Comparison of ENCODE assay signal across 13 mouse cellular contexts in the genomic region with DNA sequence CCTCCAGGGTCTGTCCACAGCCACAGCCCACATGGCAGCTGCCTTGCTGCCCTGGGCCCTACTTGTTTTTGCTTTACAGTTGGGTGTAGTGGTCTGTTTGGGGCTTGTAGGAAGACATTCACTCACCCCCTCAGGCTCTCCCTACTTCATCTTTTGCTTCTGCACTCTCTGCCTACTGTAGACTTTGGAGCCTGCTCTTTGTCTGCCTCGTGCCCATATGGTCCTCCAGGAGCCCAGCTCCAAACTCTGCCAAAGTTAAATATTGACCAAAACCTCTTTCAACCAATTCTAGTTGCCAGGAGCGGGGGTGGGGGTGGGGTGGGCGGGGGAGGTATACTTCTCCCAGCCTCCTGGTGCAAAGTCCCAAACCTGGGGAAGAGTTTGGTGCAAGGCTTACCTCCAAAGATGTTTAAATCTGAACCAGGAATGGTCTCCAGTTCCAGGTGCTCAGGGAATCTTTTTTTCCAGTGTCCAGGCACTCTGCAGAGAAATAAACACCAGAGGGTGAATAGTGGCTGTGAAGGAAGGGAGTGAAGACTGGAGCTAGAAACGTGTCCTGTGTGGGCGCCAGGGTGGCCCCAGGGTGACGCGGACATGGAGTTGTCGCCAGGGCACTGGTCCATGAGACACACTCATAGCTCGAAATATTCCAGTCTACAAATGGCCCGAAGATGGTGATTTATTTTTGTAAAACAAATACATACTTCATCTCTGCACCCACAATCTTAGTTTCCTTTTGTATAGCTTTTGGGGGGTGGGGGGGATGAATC. TPM values are rescaled to one million over a fixed set of nuclear protein-coding genes. Genes with fewer than 3 reads are reported as not detected.
DNase-seq lines count a peak whose midpoint lies in the region; ATAC-seq lines count a peak whose summit lies in the region.
"Had no signal": no experiment of that assay in that cellular context is flagged by ENCODE, and none has a peak within 500 bp of the region (broad histone marks: within the 10 kb centered on the region; RNA-seq: fewer than 3 reads in every experiment).

No protein-coding gene starts in this region.

- ATAC-seq in liver, embryonic 16.5 days (ENCODE audit: low read depth) = peak; percentile 64
- ATAC-seq: midbrain, embryonic 16.5 days had no signal

- H3K36me3 ChIP-seq in liver, embryonic 16.5 days (ENCODE audit: control insufficient read depth, insufficient read depth) = no peaks in the 10 kb centered on the region
- H3K36me3 ChIP-seq: embryonic facial prominence, embryonic 15.5 days had no signal

- peak; percentile 32 for DNase-seq in 3134 (ENCODE audit: extremely low read depth, insufficient read length, low spot score)
- DNase-seq in kidney, adult 9 months = peak; percentile 91
- no peak for DNase-seq in spleen, postnatal 4 days (ENCODE audit: low spot score in 2 of 2)
- DNase-seq in layer of hippocampus, adult 9-11 months = no peak
- DNase-seq in thymus, postnatal 36 days = no peak
- DNase-seq: adrenal gland, adult 8-10 months; cerebellum, adult 9-11 months; gastrocnemius, adult 2 months; left cerebral cortex, postnatal 4 days had no signal

- H3K4me2 ChIP-seq in liver, embryonic 16.5 days (ENCODE audit: low read depth, low read length) = peak overlapping the region; percentile 27; the same call in 1 of the 2 replicates
- H3K4me2 ChIP-seq: embryonic facial prominence, embryonic 15.5 days had no signal

- H3K4me3 ChIP-seq in brown adipose tissue, adult 24 weeks (ENCODE audit: insufficient read depth, low read depth, low read length) = peak overlapping the region; percentile 23; the same call in 1 of the 2 replicates
- H3K4me3 ChIP-seq in liver, embryonic 16.5 days (ENCODE audit: low read depth, low read length) = no peak overlapping the region
- H3K4me3 ChIP-seq: embryonic facial prominence, embryonic 15.5 days; gastrocnemius, adult 2 months had no signal

- peaks cover 28% of the 10 kb centered on the region for H3K4me1 ChIP-seq in brown adipose tissue, adult 24 weeks (ENCODE audit: control insufficient read depth, insufficient read depth, insufficient read length, low read length)
- peaks cover 3% of the 10 kb centered on the region; the same call in 1 of the 2 replicates for H3K4me1 ChIP-seq in liver, embryonic 16.5 days (ENCODE audit: control insufficient read depth, low read depth, low read length)
- H3K4me1 ChIP-seq: embryonic facial prominence, embryonic 15.5 days had no signal

- no peak overlapping the region for H3K9ac ChIP-seq in liver, embryonic 16.5 days (ENCODE audit: low read depth, low read length)
- H3K9ac ChIP-seq: embryonic facial prominence, embryonic 15.5 days had no signal

- peaks cover 62% of the 10 kb centered on the region for H3K27me3 ChIP-seq in liver, embryonic 16.5 days (ENCODE audit: control insufficient read depth, insufficient read depth, low read depth, low read length)

- H3K9me3 ChIP-seq in liver, embryonic 16.5 days (replicated peaks; ENCODE audit: control insufficient read depth, low read length) = no peaks in the 10 kb centered on the region
- H3K9me3 ChIP-seq: embryonic facial prominence, embryonic 15.5 days had no signal

- 40% methylated on average over 10 of the region's 10 CpGs for WGBS in liver, embryonic 16.5 days (ENCODE audit: insufficient replicate concordance)

- H3K27ac ChIP-seq in brown adipose tissue, adult 24 weeks (replicated peaks; ENCODE audit: low read depth, low read length) = no peak overlapping the region; the same call in 1 of the 2 replicates
- H3K27ac ChIP-seq in liver, embryonic 16.5 days (ENCODE audit: low read length) = no peak overlapping the region
- H3K27ac ChIP-seq: embryonic facial prominence, embryonic 15.5 days; gastrocnemius, adult 2 months had no signal

RNA-seq across cellular contexts. Expression of a gene that starts 6.2 kb away (rescaled TPM):
- polyA plus RNA-seq in brown adipose tissue, adult 24 weeks (2012; ENCODE audit: insufficient read depth, insufficient read length, missing spikeins) = not detected in 2 replicates
- polyA plus RNA-seq in liver, embryonic 16.5 days (2015; fragmentation: Nextera tagmentation; extraction: Ambion mirVana) = 0.04 and 0.05 TPM in 2 replicates
- polyA plus RNA-seq: embryonic facial prominence, embryonic 15.5 days; midbrain, embryonic 16.5 days had no signal

RNA-seq across cellular contexts. Expression of a gene that starts 8.1 kb away (rescaled TPM):
- polyA plus RNA-seq in brown adipose tissue, adult 24 weeks (2012; ENCODE audit: insufficient read depth, insufficient read length, missing spikeins) = 14.0 and 26.4 TPM in 2 replicates
- polyA plus RNA-seq in liver, embryonic 16.5 days (2015; fragmentation: Nextera tagmentation; extraction: Ambion mirVana) = 0.07 and 0.13 TPM in 2 replicates
- polyA plus RNA-seq: midbrain, embryonic 16.5 days had no signal

RNA-seq across cellular contexts. Expression of a gene that starts 18.9 kb away (rescaled TPM):
- polyA plus RNA-seq in brown adipose tissue, adult 24 weeks (2012; ENCODE audit: insufficient read depth, insufficient read length, missing spikeins) = 2.9 TPM in 1 of 2 replicates, not detected in the other
- polyA plus RNA-seq in liver, embryonic 16.5 days (2015; fragmentation: Nextera tagmentation; extraction: Ambion mirVana) = 0.22 and 0.44 TPM in 2 replicates

RNA-seq across cellular contexts. Expression of a gene that starts 20.9 kb away (rescaled TPM):
- polyA plus RNA-seq in brown adipose tissue, adult 24 weeks (2012; ENCODE audit: insufficient read depth, insufficient read length, missing spikeins) = 35.9 and 39.4 TPM in 2 replicates
- polyA plus RNA-seq in liver, embryonic 16.5 days (2015; fragmentation: Nextera tagmentation; extraction: Ambion mirVana) = 0.26 and 0.68 TPM in 2 replicates
- polyA plus RNA-seq: midbrain, embryonic 16.5 days had no signal

RNA-seq across cellular contexts. Expression of a gene that starts 25.0 kb away (rescaled TPM):
- polyA plus RNA-seq in brown adipose tissue, adult 24 weeks (2012; ENCODE audit: insufficient read depth, insufficient read length, missing spikeins) = not detected in 2 replicates
- polyA plus RNA-seq in liver, embryonic 16.5 days (2015; fragmentation: Nextera tagmentation; extraction: Ambion mirVana) = not detected in 2 replicates
- polyA plus RNA-seq: embryonic facial prominence, embryonic 15.5 days; midbrain, embryonic 16.5 days had no signal

Comparison
In these comparisons a context has a peak if more than half of its experiments do, and no peak if none do; other contexts are left out.
1. DNase-seq: peak in 3134 (single experiment) and kidney, adult 9 months (single experiment); none in spleen, postnatal 4 days (0 of 2), layer of hippocampus, adult 9-11 months (single experiment) and thymus, postnatal 36 days (0 of 2).
2. RNA of a gene that starts 8.1 kb away (polyA plus RNA-seq): 14.0 to 26.4 TPM in brown adipose tissue, adult 24 weeks; 0.07 to 0.13 TPM in liver, embryonic 16.5 days; every median in the first group is over 10 times any median in the second.